Mouse (Mus musculus) midbrain, embryonic 16.5 days (tissue): ENCODE data around the gene Ccl8. TPM values are rescaled to one million over a fixed set of nuclear protein-coding genes. Genes with fewer than 3 reads are reported as not detected.

Experiments
- ATAC-seq: fragments of 200-750 bp; cut with Nextera tagmentation; 2 replicates; pipeline ENCODE4 v1.8.0; 2017; ENCODE audit warnings: moderate TSS enrichment
- H3K27ac ChIP-seq: fragments of 300-500 bp; sonication (generic); 2 replicates; pipeline ENCODE4 v1.5.1; 2014; ENCODE audit warnings: mild to moderate bottlenecking, low read length, mixed read lengths
- H3K27me3 ChIP-seq: fragments of 300-500 bp; sonication (generic); 2 replicates; pipeline ENCODE4 v1.6.1; 2014; ENCODE audit warnings: low read depth, low read length, mixed read lengths; ENCODE audit not compliant: control insufficient read depth, insufficient read depth
- H3K36me3 ChIP-seq: fragments of 300-500 bp; sonication (generic); 2 replicates; pipeline ENCODE4 v1.6.1; 2014; ENCODE audit warnings: mild to moderate bottlenecking, low read length, moderate library complexity, mixed read lengths; ENCODE audit not compliant: control insufficient read depth, insufficient read depth
- H3K4me1 ChIP-seq: fragments of 300-500 bp; sonication (generic); 2 replicates; pipeline ENCODE4 v1.6.1; 2014; ENCODE audit warnings: mild to moderate bottlenecking, low read length, mixed read lengths; ENCODE audit not compliant: control insufficient read depth, insufficient read depth
- H3K4me2 ChIP-seq: fragments of 300-500 bp; sonication (generic); 2 replicates; pipeline ENCODE4 v1.6.1; 2014; ENCODE audit warnings: mild to moderate bottlenecking, low read length, mixed read lengths
- H3K4me3 ChIP-seq: fragments of 300-500 bp; sonication (generic); 2 replicates; pipeline ENCODE4 v1.5.1; 2014; ENCODE audit warnings: low read depth, mild to moderate bottlenecking, low read length, moderate library complexity, mixed read lengths
- H3K9ac ChIP-seq: fragments of 300-500 bp; sonication (generic); 2 replicates; pipeline ENCODE4 v1.6.1; 2014; ENCODE audit warnings: low read depth, low read length, mixed read lengths
- H3K9me3 ChIP-seq: fragments of 300-500 bp; sonication (generic); replicated peaks from 2 replicates; pipeline ENCODE4 v1.6.1; 2014; ENCODE audit warnings: mild to moderate bottlenecking, low read length, mixed read lengths; ENCODE audit not compliant: control insufficient read depth, poor library complexity, severe bottlenecking
- WGBS: fragments of 180-500 bp; shearing (Covaris S2); extraction: QIAGEN DNeasy Blood & Tissue Kit; methylation state at CpG from one replicate; pipeline ENCODE4 v1.1.7; 2014; 5-methylcytosine and 5-hydroxymethylcytosine counted together
- polyA plus RNA-seq: library from polyadenylated mRNA; unstranded; fragments of >200 nt; fragmentation: Nextera tagmentation; extraction: Ambion mirVana; gene quantifications from 2 replicates; pipeline ENCODE4 v1.2.1, GENCODE M21; 2015

Ccl8 gene
- polyA plus RNA-seq, 1 experiment from 2014 or later, result not detected

GRCm38 (mm10) chr11:82084360-82084759 lies 30.6 kb upstream of the Ccl8 start:
- Histone ChIP-seq H3K36me3 (no peaks in the 10 kb centered on the region), H3K4me3 (no peak overlapping the region), H3K27me3 (no peaks in the 10 kb centered on the region), H3K4me2 (no peak overlapping the region), H3K9ac (no peak overlapping the region), H3K9me3 (no peaks in the 10 kb centered on the region), H3K27ac (no peak overlapping the region), H3K4me1 (no peaks in the 10 kb centered on the region)
- WGBS, result 84% methylated on average over 3 of the region's 3 CpGs
- ATAC-seq, result no peak

- no peak for ATAC-seq
- Histone ChIP-seq H3K4me3 (no peak overlapping the region), H3K4me1 (no peaks in the 10 kb centered on the region), H3K27me3 (no peaks in the 10 kb centered on the region), H3K9me3 (no peaks in the 10 kb centered on the region), H3K27ac (no peak overlapping the region), H3K4me2 (no peak overlapping the region), H3K36me3 (no peaks in the 10 kb centered on the region), H3K9ac (no peak overlapping the region)
- 91% methylated on average over 10 of the region's 10 CpGs for WGBS
These were observed 15.3 kb upstream of the Ccl8 start for GRCm38 (mm10) chr11:82099511-82100323.

- Histone ChIP-seq H3K9ac (no peak overlapping the region), H3K4me2 (no peak overlapping the region), H3K4me3 (no peak overlapping the region), H3K9me3 (no peaks in the 10 kb centered on the region), H3K27ac (no peak overlapping the region), H3K36me3 (no peaks in the 10 kb centered on the region), H3K4me1 (no peaks in the 10 kb centered on the region), H3K27me3 (no peaks in the 10 kb centered on the region)
- 83% methylated on average over 4 of the region's 4 CpGs for WGBS
- ATAC-seq, result no peak
These were observed 13.9 kb upstream of the Ccl8 start for GRCm38 (mm10) chr11:82101087-82101486.

GRCm38 (mm10) chr11:82101529-82101928 lies 13.5 kb upstream of the Ccl8 start, which contains the start of gene Ccl12:
Gene Ccl12 (plus strand): TSS chr11:82101845.
- Histone ChIP-seq H3K27ac (no peak within 1 kb of the TSS), H3K4me3 (no peak within 1 kb of the TSS), H3K4me2 (no peak within 1 kb of the TSS), H3K36me3 (no peaks in the 10 kb centered on the region), H3K4me1 (no peaks in the 10 kb centered on the region), H3K9me3 (no peaks in the 10 kb centered on the region), H3K27me3 (no peaks in the 10 kb centered on the region), H3K9ac (no peak within 1 kb of the TSS)
- WGBS, result 78% methylated on average over 2 of the region's 2 CpGs
- ATAC-seq, result no peak

- no peaks in the 10 kb centered on the region for H3K9me3 ChIP-seq
- H3K4me3 ChIP-seq, result no peak overlapping the region
- H3K4me2 ChIP-seq, result no peak overlapping the region
- no peaks in the 10 kb centered on the region for H3K36me3 ChIP-seq
- no peaks in the 10 kb centered on the region for H3K4me1 ChIP-seq
- no peak for ATAC-seq
- no peaks in the 10 kb centered on the region for H3K27me3 ChIP-seq
- H3K27ac ChIP-seq, result no peak overlapping the region
- H3K9ac ChIP-seq, result no peak overlapping the region
These were observed 5.4 kb upstream of the Ccl8 start for GRCm38 (mm10) chr11:82109611-82110010.

GRCm38 (mm10) chr11:82110372-82111248 lies 4.4 kb upstream of the Ccl8 start:
- H3K9ac ChIP-seq, result no peak overlapping the region
- no peak for ATAC-seq
- no peaks in the 10 kb centered on the region for H3K27me3 ChIP-seq
- H3K4me3 ChIP-seq, result no peak overlapping the region
- no peaks in the 10 kb centered on the region for H3K4me1 ChIP-seq
- H3K9me3 ChIP-seq, result no peaks in the 10 kb centered on the region
- WGBS, result 77% methylated on average over 6 of the region's 6 CpGs
- H3K36me3 ChIP-seq, result no peaks in the 10 kb centered on the region
- no peak overlapping the region for H3K27ac ChIP-seq
- no peak overlapping the region for H3K4me2 ChIP-seq

GRCm38 (mm10) chr11:82116041-82116440 lies 1.1 kb downstream of the Ccl8 start:
- Histone ChIP-seq H3K27me3 (no peaks in the 10 kb centered on the region), H3K9me3 (no peaks in the 10 kb centered on the region), H3K4me1 (no peaks in the 10 kb centered on the region), H3K9ac (no peak overlapping the region), H3K4me2 (no peak overlapping the region), H3K36me3 (no peaks in the 10 kb centered on the region), H3K4me3 (no peak overlapping the region), H3K27ac (no peak overlapping the region)
- no peak for ATAC-seq
- WGBS, result 85% methylated on average over 3 of the region's 3 CpGs

GRCm38 (mm10) chr11:82132977-82133376 lies 18.0 kb downstream of the Ccl8 start:
- no peaks in the 10 kb centered on the region for H3K27me3 ChIP-seq
- no peak overlapping the region for H3K4me3 ChIP-seq
- H3K4me2 ChIP-seq, result no peak overlapping the region
- ATAC-seq, result no peak
- H3K9ac ChIP-seq, result no peak overlapping the region
- no peak overlapping the region for H3K27ac ChIP-seq
- no peaks in the 10 kb centered on the region for H3K36me3 ChIP-seq
- H3K4me1 ChIP-seq, result no peaks in the 10 kb centered on the region
- 73% methylated on average over 1 of the region's 1 CpGs for WGBS
- H3K9me3 ChIP-seq, result no peaks in the 10 kb centered on the region

- Histone ChIP-seq H3K4me3 (no peak overlapping the region), H3K27me3 (no peaks in the 10 kb centered on the region), H3K9ac (no peak overlapping the region), H3K9me3 (no peaks in the 10 kb centered on the region), H3K27ac (no peak overlapping the region), H3K4me2 (no peak overlapping the region), H3K4me1 (no peaks in the 10 kb centered on the region), H3K36me3 (no peaks in the 10 kb centered on the region)
- 91% methylated on average over 2 of the region's 2 CpGs for WGBS
- no peak for ATAC-seq
These were observed 21.2 kb downstream of the Ccl8 start for GRCm38 (mm10) chr11:82136196-82136595.
